Mouse (Mus musculus): Measurements from ENCODE around the gene 4930558K02Rik.

DNA sequence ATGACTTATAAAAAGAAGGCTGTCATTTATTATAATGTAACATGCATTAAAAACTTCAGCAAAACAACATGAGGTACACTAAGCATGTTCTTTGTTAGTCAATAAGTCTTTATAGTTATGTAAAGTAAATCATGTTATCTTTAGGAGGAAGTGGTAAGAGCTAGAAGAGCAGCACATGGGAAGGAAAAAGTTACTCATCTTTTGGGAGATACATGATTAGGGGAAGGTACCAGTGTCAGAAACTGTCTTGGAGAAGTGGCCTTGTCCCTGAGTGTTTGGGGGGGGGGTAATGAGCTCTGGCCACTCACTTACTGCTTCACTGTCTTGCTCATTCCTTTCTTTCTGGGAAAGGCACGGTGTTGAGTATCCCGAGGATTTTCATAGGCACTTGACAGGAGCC is 37.4 kb downstream of the 4930558K02Rik start:
- TF ChIP-seq CTCF (IDR thresholded peaks at IDR 0.05; ENCODE audit: low read depth, low read length) (no peak), POLR2A (IDR thresholded peaks at IDR 0.05; ENCODE audit: extremely low read depth, insufficient read depth, low read length) (no peak)

All from liver, adult 2 months (tissue).